Mouse (Mus musculus) retina, postnatal 1 day (tissue): ENCODE results near the gene Ang2.
A peak's percentile ranks its signal among the peaks of the same experiment; 100 is the strongest.
"Not testable (repeated sequence)": the region's sequence is repeated elsewhere in the genome, so short reads cannot be mapped to it uniquely, and the experiment has no call there.

Experiments used
- DNase-seq: peaks from one replicate; pipeline ENCODE4 v3.0.0-alpha.2; 2012

Ang2 gene

DNA sequence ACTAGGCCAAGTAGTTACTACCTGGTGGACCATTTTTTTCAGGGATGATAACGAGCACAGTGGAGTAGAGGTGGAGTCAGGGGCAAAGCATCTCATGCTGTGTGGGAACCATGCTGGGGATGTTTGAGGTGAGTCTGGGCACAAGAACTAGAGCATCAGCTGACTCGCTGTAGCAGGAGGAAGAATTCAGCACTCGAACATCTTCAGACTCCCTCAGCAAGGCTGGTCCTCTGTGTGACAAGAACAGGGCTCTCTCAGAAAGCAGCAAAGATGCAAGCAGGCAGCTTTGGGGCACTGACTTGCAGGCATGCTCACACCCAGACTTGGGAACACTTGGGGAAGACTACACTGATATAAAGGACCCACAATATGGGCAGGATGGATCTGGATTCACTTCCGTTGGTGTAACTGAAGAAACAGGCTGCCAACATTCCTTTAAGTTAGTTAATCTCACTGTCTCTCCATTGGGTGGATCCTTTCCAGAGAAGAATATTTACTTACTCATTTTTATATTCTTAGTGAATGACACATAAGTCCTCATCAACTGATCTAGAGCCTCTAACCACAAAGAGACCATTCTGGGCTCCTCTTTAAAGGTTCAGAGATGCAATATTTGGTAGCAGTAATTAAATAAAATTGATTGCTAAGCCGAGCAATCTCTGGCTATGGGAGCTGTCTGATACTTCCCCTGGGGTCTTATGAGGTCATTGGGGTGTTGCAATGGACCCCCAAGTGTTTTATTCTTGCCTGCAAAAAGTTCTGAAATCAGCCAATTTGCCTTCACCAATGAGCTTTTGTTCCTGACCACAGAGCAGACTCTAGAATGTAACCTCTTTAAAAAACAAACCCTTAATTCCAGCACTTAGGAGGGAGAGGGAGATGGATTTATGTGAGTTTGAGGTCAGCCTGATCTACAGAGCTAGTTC lies at the start of gene Ang2:
TSS of gene Ang2 (minus strand) at position 51 of the 926 bp plus-strand sequence.
- no peak for DNase-seq

DNA sequence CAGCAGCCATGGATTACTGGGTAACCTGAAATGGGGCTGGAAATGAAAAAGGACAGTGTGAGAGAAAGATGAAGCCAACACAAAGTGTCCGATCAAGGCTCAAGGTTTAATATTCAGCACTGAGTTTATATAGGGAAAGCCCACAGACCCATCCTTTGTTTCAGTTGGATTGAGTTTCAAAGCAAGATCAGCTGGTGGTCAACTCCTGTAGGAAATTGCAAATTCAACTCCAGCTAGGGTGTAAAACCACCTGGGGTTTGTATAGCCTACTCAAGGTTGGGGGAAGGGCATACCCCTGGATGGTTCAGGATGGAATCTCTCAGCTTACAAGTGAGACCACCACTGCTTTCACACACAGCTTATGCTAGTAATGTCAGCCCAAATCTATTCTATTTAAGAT lies 48.8 kb upstream of the Ang2 start:
- no peak for DNase-seq

DNA sequence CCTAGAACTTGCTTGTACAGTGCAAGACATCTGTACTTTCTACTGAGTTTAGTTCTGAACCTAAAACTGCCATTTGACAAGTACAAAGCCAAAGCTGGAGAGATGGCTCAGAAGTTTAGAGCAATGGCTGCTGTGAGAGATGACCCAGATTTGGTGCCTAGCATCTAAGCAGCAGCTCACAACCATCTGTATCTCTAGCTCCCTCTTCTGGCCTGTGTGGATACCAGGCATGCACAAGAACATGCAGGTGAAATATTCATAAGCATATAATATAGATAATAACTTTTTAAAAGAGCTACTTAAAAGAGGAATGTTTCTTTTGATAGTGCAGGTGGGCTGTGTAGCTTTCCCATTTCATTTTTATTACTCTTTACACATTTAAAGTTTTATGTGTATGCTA lies 42.0 kb upstream of the Ang2 start:
- DNase-seq = peak; percentile 74

DNA sequence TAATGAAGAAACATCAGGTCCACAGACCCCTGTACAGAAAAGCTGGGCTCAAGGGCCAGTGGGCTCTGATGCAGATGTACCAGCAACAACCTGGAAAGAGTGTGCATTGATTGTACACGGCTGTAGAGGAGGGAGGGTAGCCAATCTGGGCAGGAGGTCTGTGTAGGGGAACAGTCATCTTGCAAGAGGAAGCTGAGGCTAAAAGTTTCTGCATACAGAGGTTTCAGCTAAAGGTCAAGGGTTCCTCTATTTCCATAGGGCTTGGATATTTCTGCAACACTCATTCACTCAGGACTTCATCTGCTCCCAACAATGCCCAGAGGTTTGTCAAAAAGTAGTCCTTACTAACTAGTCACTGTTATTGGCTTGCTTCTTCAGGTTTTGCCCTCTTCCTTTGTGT lies 38.5 kb upstream of the Ang2 start:
- DNase-seq = not testable (repeated sequence)

DNA sequence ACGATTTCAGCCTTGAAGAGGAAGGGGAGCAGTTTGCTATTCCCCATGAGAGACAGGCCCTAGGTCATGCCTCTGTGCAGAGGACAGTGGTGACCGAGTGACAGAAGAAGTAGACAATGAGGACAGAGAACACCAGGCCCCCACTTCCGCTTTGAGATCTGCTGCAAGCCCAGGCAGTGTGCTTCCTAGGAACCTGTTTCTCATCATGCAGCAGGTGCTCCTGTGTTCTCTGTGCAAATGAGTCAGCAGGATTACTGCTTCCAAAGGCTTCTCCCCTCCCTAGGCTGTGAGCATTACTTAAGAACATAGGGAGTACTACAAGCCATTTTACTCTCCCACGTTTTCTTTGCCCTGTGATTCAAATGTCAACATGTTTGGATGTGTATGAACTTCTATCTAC lies 30.7 kb upstream of the Ang2 start:
- DNase-seq = not testable (repeated sequence)

DNA sequence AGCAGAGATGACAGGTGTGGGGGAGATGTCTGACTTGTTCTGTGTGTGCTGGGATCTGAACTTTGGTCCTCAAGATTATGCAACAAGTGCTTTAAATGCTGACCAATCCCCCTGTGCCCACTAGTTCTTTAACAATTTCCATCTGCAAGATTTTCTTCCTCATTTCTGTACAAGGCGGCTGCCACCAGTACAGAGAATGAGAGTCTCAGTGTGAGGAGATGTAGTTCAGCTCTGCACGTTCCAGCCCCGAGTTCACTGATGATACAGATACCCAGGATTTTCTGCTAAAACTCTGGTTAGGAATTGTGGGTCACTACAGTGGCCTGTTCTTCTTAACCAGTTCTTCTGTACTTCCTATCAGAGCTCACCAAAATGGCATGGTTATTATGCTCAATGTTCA lies 21.1 kb upstream of the Ang2 start:
- not testable (repeated sequence) for DNase-seq

DNA sequence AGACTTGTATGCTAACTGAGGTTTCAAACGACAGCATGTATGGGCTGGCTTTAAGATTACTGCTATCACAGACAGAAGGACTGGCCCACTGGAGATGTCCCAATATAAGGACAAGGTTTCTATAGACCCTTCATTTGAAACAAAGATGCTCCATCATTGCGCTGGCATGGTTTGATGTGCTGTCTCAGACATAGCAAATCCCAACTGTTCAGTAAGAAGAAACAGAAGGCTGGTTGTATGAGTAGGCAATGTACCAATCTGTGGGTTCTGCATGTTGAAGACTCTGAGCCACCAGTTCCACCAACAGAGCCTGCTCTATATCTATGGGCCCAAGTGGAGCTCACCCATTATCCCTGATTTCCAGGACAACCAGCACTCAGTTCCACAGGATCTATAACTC lies 4.2 kb upstream of the Ang2 start, which contains the start of gene Ear14:
TSS of gene Ear14 (plus strand) at position 277 of the 400 bp plus-strand sequence.
- DNase-seq = no peak

DNA sequence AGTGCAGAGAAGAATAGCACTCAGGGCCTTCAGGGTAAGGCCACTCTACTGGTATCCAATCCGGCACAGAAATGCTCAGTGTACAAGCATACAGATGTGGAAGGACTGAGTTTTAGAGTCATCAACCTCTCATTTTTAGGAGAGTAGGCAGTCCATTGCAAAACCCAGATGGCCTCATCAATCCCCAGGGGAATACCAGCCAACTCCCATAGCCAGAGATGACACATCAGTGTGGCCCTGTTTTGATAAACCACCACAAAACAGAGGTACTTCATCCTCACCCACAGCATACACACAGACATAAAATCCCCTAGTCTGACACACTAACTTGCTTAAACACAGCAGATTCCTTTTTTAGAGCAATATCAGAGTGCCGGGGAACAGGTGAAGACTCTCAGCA lies 1.5 kb upstream of the Ang2 start:
- no peak for DNase-seq

DNA sequence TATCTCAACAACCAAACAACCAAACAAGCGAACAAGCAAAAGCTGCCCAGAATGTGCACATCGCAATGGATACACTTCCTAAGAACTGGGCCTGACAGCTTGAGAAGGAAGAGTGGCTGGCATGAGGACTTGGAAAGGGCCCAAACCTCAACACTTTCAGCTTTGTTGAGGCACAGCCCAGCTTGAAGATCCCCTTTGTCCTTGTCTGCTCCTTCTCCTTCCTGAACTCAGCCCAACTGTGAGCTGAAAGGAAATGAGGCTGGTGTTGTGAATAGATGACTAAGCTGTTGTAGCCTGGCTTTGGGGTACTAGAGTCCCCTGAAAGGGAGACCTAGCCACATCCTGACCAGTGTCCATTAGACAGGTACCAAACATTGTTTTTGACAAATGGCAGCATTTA lies 1.1 kb upstream of the Ang2 start:
- no peak for DNase-seq

DNA sequence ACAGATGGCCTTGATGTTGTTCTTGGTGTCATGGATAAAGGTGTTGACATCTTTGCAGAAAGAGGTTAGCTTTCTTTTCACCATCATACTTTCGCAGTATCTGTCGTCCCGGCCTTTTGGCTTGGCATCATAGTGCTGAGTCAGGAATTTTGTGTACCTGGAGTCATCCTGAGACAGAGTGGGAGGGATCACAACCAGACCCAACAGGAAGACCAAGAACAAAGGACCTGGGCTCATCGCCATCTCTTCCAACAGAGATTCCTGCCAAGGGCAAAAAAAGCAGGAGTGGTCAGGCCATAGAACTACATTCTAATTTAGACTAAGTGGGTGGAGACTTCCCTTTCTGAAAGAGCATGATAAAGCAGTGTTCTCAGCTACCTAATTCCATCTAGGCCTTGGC lies 3.3 kb downstream of the Ang2 start:
- no peak for DNase-seq

DNA sequence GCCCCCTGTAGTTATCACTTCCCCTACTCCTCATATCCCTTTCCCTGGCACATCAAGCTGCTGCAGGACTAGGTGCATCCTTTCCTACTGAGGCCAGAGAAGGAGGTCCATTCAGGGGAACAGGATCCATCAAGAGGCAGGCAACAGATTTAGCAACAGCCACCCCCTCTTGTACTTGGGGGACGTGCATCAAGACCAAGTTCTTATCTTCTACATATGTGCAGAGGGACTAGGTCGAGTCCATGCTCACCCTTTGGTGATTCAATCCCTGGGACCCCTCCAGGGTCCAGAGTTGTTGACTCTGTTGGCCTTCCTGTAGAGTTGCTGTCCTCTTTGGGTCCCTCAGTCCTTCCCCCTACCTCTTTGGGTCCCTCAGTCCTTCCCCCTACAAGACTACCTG lies 17.9 kb downstream of the Ang2 start:
- DNase-seq = not testable (repeated sequence)

DNA sequence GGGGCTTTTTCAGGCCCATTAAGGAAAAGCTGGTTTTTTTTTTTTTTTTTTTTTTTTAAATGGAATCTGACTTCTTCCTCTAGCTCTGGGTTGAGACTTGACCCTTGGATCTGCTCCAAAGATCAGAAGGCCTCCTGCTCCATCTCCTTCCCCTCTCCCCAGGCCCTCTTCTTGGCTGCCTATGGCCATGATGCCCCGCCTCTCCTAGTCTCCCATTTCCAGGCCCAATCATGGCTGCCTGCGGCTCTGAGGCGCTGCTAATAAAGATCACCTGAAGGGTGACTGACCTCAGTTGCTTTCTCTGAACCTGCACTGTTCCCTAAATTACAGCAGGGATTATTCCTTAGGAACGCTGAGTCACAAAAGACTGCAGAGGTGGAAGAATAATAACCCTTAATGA lies 25.1 kb downstream of the Ang2 start:
- no peak for DNase-seq

DNA sequence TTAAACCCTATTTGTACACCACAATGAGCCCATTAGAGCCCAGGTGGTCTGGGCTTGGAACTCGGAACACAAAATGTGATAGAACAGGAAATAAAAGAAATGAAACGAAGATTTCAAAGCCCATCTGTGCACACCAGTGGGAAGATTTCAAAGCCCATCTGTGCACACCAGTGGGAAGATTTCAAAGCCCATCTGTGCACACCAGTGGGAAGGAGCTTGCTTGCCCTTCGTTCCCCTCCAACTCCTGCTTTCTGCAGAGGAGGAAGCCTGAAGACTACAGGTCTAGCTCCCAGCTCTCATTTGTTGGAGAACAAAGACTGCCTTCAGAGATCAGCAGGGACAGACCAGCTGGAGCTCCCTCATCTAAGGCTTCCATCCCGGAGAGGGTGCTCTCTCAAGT lies 26.0 kb downstream of the Ang2 start:
- peak; percentile 1 for DNase-seq

DNA sequence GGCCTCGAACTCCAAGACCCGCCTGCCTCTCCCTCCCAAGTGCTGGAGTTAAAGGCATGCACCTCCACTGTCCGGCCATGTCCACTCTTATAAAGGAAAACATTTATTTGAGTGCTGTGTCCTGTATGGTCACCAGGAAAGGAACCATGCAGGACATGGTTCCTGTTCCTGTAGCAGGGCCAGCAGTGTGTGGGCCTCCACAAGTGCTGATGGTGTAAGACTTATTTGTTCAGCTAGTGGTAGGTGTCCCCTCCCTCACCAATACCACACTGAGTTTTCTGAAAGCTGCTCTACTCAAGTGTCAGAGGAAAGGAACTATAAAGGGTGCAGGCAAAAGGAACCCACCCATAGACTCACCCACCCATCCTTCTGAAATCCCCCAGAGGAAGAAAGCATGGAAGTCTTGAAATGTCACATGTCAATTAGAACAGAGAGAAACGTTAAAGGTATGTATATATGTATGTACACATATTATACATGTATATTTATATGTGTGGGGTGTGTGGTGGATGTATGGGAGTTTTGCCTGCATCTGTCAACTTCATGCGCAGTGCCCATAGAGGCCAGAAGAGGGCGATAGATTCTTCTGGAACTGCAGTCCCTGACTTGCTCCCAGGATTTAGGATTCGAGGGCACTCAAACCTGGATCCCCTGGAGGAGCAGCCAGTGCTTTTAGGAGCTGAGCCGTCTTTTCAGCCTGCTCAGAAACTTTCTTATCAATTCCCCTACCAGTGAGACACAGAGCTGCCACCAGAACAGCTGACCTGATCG lies 26.7 kb downstream of the Ang2 start:
- DNase-seq = peak; percentile 68

DNA sequence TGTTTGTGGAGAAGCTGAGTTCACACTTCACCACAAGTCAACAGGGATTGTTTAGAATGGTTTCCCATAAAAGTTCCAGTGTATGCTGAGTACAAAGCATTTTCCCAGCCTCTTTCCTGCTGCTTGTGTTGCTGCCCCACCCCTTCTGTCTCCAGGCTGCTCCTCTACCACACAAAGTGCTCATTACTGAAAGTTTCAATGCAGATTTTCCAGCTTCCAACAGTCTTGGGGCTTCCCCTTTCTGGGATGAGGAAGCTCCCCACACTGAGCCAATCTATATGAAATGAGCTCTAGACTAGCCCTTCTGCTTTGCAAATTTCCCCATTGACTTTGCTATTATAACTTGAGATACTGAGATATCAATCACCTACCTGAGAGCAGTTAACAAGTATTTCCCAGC lies 32.9 kb downstream of the Ang2 start:
- DNase-seq = no peak

DNA sequence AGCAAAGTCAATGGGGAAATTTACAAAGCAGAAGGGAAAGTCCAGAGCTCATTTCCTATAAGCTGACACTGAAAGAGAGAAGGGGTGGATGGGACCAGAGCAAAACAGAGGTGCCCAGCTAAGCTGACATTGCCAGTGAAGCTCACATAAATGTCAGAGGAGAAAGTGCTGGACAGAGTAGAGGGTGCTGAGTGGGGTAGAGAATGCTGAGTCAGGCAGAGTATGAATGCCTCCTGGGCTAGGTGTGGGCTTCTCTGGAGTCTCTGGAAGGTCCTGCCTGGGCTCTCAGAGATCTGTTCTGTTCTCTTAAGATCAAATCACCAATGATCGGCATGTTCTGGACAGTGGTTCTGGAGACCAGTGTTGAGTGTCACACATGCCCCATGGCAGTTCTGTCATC lies 33.5 kb downstream of the Ang2 start:
- no peak for DNase-seq

DNA sequence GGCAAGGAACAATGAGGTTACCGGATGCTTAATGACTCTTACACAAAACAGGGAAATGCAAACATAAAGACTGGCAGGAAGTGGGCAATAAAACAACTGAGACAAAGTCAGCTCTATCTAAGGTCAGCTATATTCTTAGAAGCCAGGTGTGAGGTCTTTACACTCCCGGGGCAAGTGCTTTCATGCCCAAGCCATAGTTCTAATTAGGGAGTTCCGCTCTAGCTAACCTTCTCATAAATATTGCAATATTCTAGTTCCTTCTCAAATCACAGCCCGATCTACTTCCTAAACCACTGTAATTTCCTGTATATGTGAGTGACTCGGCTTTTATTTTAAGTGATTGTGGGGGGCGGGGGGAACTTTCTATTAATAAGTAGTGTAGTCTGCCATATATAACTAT lies 35.6 kb downstream of the Ang2 start:
- DNase-seq = not testable (repeated sequence)

DNA sequence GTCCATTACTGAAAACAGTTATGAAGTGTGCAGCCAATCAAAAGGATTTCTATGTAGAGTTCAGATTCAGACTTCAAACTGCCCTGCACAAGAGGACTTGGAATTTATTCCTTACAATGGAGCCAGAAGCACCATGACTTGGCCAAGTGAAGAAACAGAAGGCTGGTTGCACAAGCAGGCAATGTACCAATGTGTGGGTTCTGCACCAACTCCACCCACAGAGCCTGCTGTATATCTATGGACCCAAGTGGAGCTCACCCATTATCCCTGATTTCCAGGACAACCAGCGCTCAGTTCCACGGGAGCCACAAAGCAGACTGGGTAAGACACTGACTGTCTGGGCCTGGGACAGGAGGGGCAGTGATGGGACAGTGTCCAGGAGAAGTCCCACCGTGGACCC lies 37.0 kb downstream of the Ang2 start, which contains the start of gene Rnase2b:
TSS of gene Rnase2b (plus strand) at position 285 of the 400 bp plus-strand sequence.
- DNase-seq = not testable (repeated sequence)

DNA sequence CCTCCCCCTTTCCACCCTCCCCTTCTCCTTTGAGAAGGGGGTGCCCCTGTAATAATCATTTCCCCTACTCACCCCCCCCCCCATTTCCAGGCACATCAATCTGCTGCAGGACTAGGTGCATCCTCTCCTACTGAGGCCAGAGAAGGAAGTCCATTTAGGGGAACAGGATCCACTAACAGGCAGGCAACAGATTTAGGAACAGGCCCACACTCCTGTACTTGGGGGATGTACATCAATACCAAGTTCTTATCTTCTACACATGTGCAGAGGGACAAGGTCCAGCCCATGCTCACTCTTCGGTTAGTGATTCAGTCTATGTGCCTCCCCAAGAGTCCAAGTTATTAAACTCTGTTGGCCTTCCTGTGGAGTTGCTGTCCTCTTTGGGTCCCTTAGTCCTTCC lies 41.9 kb downstream of the Ang2 start:
- DNase-seq = no peak

DNA sequence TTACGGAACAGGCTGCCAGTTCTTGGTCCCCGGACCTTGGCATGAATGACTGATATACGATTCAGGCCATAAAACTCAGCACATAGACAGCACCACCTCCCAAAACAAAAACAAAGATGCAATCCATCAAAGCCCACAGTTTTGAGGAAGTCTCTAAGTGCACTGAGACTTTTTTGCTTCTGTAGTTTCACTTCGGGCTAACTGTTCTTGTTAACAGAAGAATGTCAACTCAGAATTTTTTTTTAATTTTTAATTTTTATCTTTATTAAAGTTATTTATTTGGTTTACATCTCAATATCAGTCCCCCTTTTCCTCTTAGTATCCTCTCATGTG lies 42.2 kb downstream of the Ang2 start:
- no peak for DNase-seq

DNA sequence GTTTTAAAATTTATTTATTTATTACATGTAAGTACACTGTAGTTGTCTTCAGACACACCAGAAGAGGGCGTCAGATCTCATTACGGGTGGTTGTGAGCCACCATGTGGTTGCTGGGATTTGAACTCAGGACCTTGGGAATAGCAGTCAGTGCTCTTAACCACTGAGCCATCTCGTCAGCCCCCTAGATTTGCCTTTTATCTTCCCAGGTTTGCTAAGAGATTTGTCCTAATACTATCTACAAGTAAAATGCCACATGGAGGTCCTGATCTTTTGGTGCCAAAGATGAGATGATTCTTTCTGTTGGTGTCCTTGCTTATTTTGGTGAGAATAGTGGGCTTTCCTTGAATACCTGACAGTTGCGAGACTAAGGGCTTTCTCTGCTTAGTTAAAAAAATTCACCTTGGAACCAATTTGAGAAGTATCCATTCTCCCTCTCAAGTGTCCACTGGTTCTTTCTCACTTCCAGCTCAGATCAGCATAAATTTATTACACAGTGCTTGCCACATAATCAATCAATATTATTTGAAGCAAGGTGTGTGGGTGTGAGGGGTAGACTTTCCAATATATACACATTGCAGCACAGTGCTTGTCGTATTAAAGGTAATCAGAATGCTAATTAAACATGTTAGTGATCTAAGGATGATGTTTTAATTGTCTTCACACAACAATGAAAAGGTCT lies 42.8 kb downstream of the Ang2 start:
- no peak for DNase-seq

DNA sequence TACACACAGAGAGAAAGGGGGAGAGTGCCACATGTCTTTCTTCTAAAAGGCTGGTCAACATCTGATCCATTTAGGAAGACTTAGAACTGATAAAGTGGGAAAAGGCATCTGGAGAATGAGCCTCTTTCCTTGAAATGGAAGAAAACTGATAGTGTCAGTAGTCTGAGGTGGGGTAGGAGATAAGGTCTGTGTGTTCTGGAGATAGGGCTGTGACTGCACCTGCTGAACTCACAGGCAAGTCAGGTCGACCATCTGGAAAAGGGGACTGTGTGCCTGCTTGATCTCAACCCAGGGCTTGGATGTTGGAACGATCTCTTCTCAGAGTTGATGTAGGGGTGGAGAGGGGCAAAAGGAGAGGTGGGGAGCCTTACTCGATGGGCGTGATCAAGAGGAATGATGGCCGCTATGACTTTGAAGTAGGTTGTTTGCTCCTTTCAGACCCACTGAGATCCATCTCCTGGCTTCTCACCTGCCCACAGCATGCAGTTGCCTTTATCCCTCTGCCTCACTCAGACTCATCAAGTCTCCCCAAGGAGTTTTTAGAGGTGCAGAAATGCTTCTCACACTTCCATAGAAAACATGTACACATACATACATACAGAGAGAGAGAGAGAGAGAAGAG lies 46.6 kb downstream of the Ang2 start:
- no peak for DNase-seq
